Mouse (Mus musculus) stomach, postnatal 0 days (tissue): ENCODE data around the gene Il6st. TPM values are rescaled to one million over a fixed set of nuclear protein-coding genes. Genes with fewer than 3 reads are reported as not detected.

ENCODE experiments used
- ATAC-seq: fragments of 200-750 bp; cut with Nextera tagmentation; 2 replicates; pipeline ENCODE4 v1.8.0; 2017; ENCODE audit not compliant: low FRiP score, low TSS enrichment
- DNase-seq: peaks from one replicate; pipeline ENCODE4 v3.0.0-alpha.2; 2016; ENCODE audit warnings: low spot score
- H3K27ac ChIP-seq: fragments of 300-500 bp; sonication (generic); replicated peaks from 2 replicates; pipeline ENCODE4 v1.5.1; 2014; ENCODE audit warnings: mild to moderate bottlenecking, control low read depth
- H3K27me3 ChIP-seq: fragments of 300-500 bp; sonication (generic); 2 replicates; pipeline ENCODE4 v1.6.1; 2014; ENCODE audit warnings: low read length; ENCODE audit not compliant: control insufficient read depth, insufficient read depth
- H3K36me3 ChIP-seq: fragments of 300-500 bp; sonication (generic); 2 replicates; pipeline ENCODE4 v1.6.1; 2014; ENCODE audit warnings: low read length, mixed read lengths; ENCODE audit not compliant: control insufficient read depth, insufficient read depth
- H3K4me1 ChIP-seq: fragments of 300-500 bp; sonication (generic); replicated peaks from 2 replicates; pipeline ENCODE4 v1.6.1; 2014; ENCODE audit warnings: antibody characterized with exemption; ENCODE audit not compliant: control insufficient read depth, insufficient read depth
- H3K4me2 ChIP-seq: fragments of 300-500 bp; sonication (generic); replicated peaks from 2 replicates; pipeline ENCODE4 v1.6.1; 2014; ENCODE audit warnings: low read depth, mild to moderate bottlenecking, control low read depth, moderate library complexity
- H3K4me3 ChIP-seq: fragments of 300-500 bp; sonication (generic); 2 replicates; pipeline ENCODE4 v1.5.1; 2014; ENCODE audit warnings: low read depth, low read length, control low read depth
- H3K9ac ChIP-seq: fragments of 300-500 bp; sonication (generic); 2 replicates; pipeline ENCODE4 v1.6.1; 2014; ENCODE audit warnings: mild to moderate bottlenecking, low read length, control low read depth, mixed read lengths
- H3K9me3 ChIP-seq: fragments of 300-500 bp; sonication (generic); 2 replicates; pipeline ENCODE4 v1.6.1; 2016; ENCODE audit warnings: low read length; ENCODE audit not compliant: control insufficient read depth
- CTCF ChIP-seq: IDR thresholded peaks from 2 replicates; pipeline ENCODE4 v1.5.1; 2016; ENCODE audit warnings: antibody characterized with exemption, low read depth, mild to moderate bottlenecking, moderate library complexity
- EP300 ChIP-seq: optimal IDR thresholded peaks from 2 replicates; pipeline ENCODE3; 2016; ENCODE audit warnings: antibody characterized with exemption
- WGBS: fragments of 180-500 bp; shearing (Covaris S2); extraction: QIAGEN DNeasy Blood & Tissue Kit; methylation state at CpG from one replicate; pipeline ENCODE4 v1.1.7; 2014; 5-methylcytosine and 5-hydroxymethylcytosine counted together
- polyA plus RNA-seq: library from polyadenylated mRNA; unstranded; fragments of >200 nt; fragmentation: Nextera tagmentation; extraction: Ambion mirVana; gene quantifications from 2 replicates; pipeline ENCODE4 v1.2.1, GENCODE M21; 2015

Gene Il6st
- polyA plus RNA-seq, 1 experiment from 2014 or later, result 25.8 TPM

- DNase-seq (no peak), ATAC-seq (no peak)
- Histone ChIP-seq H3K4me1 (no peaks in the 10 kb centered on the region), H3K27me3 (no peaks in the 10 kb centered on the region), H3K9me3 (no peaks in the 10 kb centered on the region), H3K27ac (no peak overlapping the region), H3K36me3 (no peaks in the 10 kb centered on the region), H3K9ac (no peak overlapping the region), H3K4me2 (no peak overlapping the region), H3K4me3 (no peak overlapping the region)
- 87% methylated on average over 15 of the region's 15 CpGs for WGBS
- no peak for TF ChIP-seq EP300
These were observed 36.3 kb upstream of the Il6st start for GRCm38 (mm10) chr13:112427521-112427920.

DNA sequence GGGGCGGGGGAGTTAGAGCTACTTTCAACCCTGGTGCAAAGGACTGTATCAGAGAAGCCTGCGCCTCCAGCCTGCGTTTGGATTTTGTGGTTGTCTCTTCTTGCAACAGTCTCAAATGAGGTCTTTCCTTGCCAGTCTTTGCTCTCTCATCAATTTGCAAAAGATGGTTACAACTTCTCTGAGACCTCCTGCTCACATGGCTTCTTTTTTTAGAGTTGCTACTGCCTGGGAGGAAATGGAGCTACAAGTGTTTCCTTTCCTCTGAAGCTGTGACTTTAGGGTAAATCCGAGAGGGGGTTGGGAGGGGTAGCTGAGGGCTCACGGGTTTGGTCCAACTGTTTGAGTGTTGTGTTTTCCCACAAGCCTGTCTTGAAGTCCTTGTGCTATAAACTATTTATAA, 30.6 kb upstream of the Il6st start:
- WGBS, result 55% methylated on average over 5 of the region's 5 CpGs
- no peak for TF ChIP-seq EP300
- no peak for TF ChIP-seq CTCF
- H3K27ac ChIP-seq, result no peak overlapping the region
- DNase-seq (no peak), ATAC-seq (no peak)
- H3K9ac ChIP-seq, result no peak overlapping the region
- no peaks in the 10 kb centered on the region for H3K4me1 ChIP-seq
- H3K36me3 ChIP-seq, result no peaks in the 10 kb centered on the region
- H3K4me2 ChIP-seq, result no peak overlapping the region
- H3K4me3 ChIP-seq, result no peak overlapping the region
- no peaks in the 10 kb centered on the region for H3K27me3 ChIP-seq
- no peaks in the 10 kb centered on the region for H3K9me3 ChIP-seq

- H3K4me2 ChIP-seq, result no peak overlapping the region
- no peak overlapping the region for H3K4me3 ChIP-seq
- DNase-seq, result peak; percentile 64
- no peaks in the 10 kb centered on the region for H3K27me3 ChIP-seq
- no peak overlapping the region for H3K27ac ChIP-seq
- H3K4me1 ChIP-seq, result peaks cover 9% of the 10 kb centered on the region
- H3K9ac ChIP-seq, result no peak overlapping the region
- no peaks in the 10 kb centered on the region for H3K36me3 ChIP-seq
- H3K9me3 ChIP-seq, result no peaks in the 10 kb centered on the region
- WGBS, result 36% methylated on average over 8 of the region's 8 CpGs
- ATAC-seq, result peak; percentile 66
- TF ChIP-seq EP300 (no peak), CTCF (no peak)
These were observed 28.4 kb upstream of the Il6st start for GRCm38 (mm10) chr13:112435241-112436075.

DNA sequence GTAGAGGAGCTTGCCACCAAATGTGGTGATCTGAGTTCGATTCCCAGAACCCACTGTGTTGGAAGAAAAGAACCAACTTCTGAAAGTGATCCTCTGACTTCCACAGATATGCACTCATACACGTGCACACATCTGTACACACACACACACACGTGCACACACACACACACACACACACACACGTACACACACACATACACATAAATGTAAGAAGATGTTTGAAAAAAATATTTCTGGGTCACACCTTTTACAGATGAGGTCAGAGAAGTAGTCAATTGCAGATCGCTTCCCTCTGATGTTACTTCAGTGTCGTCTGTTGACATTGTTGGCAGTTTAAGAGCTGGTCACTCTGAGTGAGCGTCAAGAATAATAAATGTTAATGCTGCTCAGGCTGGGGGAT, 27.6 kb upstream of the Il6st start:
- no peak for TF ChIP-seq EP300
- no peak for TF ChIP-seq CTCF
- ATAC-seq (no peak), DNase-seq (no peak)
- H3K27me3 ChIP-seq, result no peaks in the 10 kb centered on the region
- no peak overlapping the region for H3K27ac ChIP-seq
- no peaks in the 10 kb centered on the region for H3K36me3 ChIP-seq
- H3K9ac ChIP-seq, result no peak overlapping the region
- 77% methylated on average over 7 of the region's 7 CpGs for WGBS
- H3K9me3 ChIP-seq, result no peaks in the 10 kb centered on the region
- H3K4me2 ChIP-seq, result no peak overlapping the region
- H3K4me1 ChIP-seq, result peaks cover 9% of the 10 kb centered on the region
- no peak overlapping the region for H3K4me3 ChIP-seq

DNA sequence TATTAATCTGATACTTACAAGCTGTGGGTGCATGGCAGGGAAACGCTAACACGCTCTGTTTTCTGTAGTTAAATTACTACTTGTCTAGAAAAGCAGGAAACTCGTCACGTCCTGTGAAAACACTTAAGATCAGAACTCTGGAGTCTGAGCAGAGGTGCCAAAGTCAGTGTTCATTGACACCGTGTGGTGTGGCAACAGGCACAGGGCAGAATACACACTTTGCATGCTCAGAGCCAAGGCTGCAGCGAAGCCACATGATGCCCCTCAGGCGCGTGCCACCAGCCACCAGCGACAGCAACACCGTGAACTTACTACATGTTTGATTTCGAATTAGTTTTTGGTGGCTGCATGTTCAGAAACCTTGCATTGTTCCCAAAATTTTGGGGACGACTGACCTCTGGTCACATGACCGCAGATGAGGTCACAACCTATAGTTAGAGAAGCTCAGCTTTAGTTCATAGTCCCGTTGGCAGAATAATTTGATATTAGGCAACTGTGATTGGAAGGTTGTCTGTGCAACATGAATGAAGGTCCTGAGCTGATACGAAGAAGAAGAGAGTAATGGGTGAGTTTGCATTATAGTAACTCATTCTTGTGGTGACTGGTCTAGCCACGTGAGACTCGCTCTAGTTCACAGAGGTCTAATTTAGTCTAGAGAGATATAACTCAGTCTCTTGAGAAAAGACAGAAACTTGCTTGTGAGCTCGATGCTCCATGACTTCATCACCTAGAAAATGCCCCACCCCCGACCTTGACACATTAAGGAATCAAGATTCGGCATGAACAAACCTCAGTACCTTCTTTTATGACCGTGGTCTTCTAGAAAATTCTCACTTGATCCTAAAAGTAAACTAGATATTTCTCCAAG, 25.6 kb upstream of the Il6st start:
- Histone ChIP-seq H3K36me3 (no peaks in the 10 kb centered on the region), H3K27me3 (no peaks in the 10 kb centered on the region), H3K27ac (no peak overlapping the region), H3K4me2 (no peak overlapping the region), H3K4me1 (peaks cover 9% of the 10 kb centered on the region), H3K4me3 (no peak overlapping the region), H3K9ac (no peak overlapping the region), H3K9me3 (no peaks in the 10 kb centered on the region)
- TF ChIP-seq EP300, result no peak
- TF ChIP-seq CTCF, result no peak
- DNase-seq (no peak), ATAC-seq (no peak)
- WGBS, result 89% methylated on average over 21 of the region's 21 CpGs
